Mouse (Mus musculus): ENCODE results near the gene Cdh6. TPM values are rescaled to one million over a fixed set of nuclear protein-coding genes. Genes with fewer than 3 reads are reported as not detected.
A peak's percentile ranks its signal among the peaks of the same experiment; 100 is the strongest.

Gene Cdh6
- total RNA-seq, 2 experiments from 2014 or later: 21.3 to 25.3 TPM

- H3K4me3 ChIP-seq: no peak overlapping the region
- no peak overlapping the region for H3K27ac ChIP-seq
- no peak for TF ChIP-seq CTCF (IDR thresholded peaks at IDR 0.05)
- no peak for DNase-seq (ENCODE audit: extremely low spot score in 1 of 2, low spot score in 2 of 2)
- intact Hi-C loops (cut with DNase I): loop anchor here (5.0 kb wide), 2 partner anchors 674 to 1234 kb away; no protein-coding TSS in a partner anchor
Observed at GRCm38 (mm10) chr15:13183661-13184060, 10.2 kb upstream of the Cdh6 start.

GRCm38 (mm10) chr15:13181430-13181829 is 8.0 kb upstream of the Cdh6 start:
- DNase-seq (ENCODE audit: extremely low spot score in 1 of 2, low spot score in 2 of 2): no peak
- Histone ChIP-seq H3K4me3 (no peak overlapping the region), H3K27ac (no peak overlapping the region)
- TF ChIP-seq CTCF (IDR thresholded peaks at IDR 0.05): no peak
- intact Hi-C loops (cut with DNase I): loop anchor here (5.0 kb wide), 2 partner anchors 676 to 1236 kb away; no protein-coding TSS in a partner anchor

DNA sequence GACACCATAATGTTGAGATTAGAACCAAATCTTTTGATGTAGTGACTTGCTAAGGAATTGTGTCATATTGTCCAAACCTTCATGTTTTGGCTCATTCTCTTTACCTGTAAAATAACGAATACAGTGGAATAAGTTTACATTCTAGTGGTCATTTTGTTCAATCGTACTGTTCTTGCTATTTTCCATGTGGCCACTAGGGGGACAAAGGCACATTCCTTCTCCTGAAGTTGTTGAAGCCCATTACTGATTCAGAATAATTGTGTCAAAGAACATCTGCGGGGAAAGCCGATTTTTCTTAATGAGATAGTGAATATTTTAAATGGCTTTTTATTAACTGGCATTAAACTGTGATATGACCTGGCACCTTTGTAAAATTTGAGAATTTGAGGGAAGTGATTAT is 7.5 kb upstream of the Cdh6 start:
- intact Hi-C loops (cut with DNase I): loop anchor here (5.0 kb wide), 2 partner anchors 676 to 1236 kb away; no protein-coding TSS in a partner anchor
- TF ChIP-seq CTCF (IDR thresholded peaks at IDR 0.05): peak; percentile 95
- Histone ChIP-seq H3K27ac (no peak overlapping the region), H3K4me3 (no peak overlapping the region)
- DNase-seq (ENCODE audit: extremely low spot score in 1 of 2, low spot score in 2 of 2): no peak

- intact Hi-C loops (cut with DNase I): no loop called here
- Histone ChIP-seq H3K4me3 (no peak overlapping the region), H3K27ac (no peak overlapping the region)
- no peak for DNase-seq (ENCODE audit: extremely low spot score in 1 of 2, low spot score in 2 of 2)
- peak; percentile 34 for TF ChIP-seq CTCF (IDR thresholded peaks at IDR 0.05)
Observed at GRCm38 (mm10) chr15:13175978-13176377, 2.5 kb upstream of the Cdh6 start.

DNA sequence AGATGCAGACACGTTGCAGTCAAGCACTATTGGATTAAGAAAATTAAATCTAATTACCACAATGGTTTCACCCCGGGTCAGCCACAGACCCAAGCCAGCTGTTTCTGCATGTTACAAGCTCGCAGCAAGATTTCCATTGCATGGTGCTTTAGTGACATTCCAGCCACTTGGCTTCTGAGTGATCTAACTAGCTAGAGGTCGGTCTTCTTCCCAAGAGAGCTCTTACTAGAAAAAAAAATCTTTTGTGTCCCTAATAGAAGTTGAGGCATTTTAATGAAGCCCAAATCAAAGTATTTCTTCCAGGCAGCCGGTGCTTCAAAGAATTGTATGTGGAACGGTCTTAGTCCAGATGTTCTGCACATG is 1.1 kb upstream of the Cdh6 start:
- peak overlapping the region; percentile 82; the same call in 1 of the 2 replicates for H3K4me3 ChIP-seq
- intact Hi-C loops (cut with DNase I): no loop called here
- H3K27ac ChIP-seq: no peak overlapping the region

GRCm38 (mm10) chr15:13173840-13174617 is 554 bp upstream of the Cdh6 start:
- Histone ChIP-seq H3K4me3 (peak overlapping the region; percentile 82), H3K27ac (peak overlapping the region; percentile 94)
- DNase-seq (ENCODE audit: extremely low spot score in 1 of 2, low spot score in 2 of 2): no peak
- no peak for TF ChIP-seq CTCF (IDR thresholded peaks at IDR 0.05)
- intact Hi-C loops (cut with DNase I): loop anchor here (2.0 kb wide), 2 partner anchors 35 to 83 kb away; no protein-coding TSS in a partner anchor

More for the DNA sequence above, 1.1 kb upstream of the Cdh6 start:
- no peak for TF ChIP-seq CTCF (IDR thresholded peaks at IDR 0.05)
- no peak for DNase-seq (ENCODE audit: extremely low spot score in 1 of 2, low spot score in 2 of 2)

DNA sequence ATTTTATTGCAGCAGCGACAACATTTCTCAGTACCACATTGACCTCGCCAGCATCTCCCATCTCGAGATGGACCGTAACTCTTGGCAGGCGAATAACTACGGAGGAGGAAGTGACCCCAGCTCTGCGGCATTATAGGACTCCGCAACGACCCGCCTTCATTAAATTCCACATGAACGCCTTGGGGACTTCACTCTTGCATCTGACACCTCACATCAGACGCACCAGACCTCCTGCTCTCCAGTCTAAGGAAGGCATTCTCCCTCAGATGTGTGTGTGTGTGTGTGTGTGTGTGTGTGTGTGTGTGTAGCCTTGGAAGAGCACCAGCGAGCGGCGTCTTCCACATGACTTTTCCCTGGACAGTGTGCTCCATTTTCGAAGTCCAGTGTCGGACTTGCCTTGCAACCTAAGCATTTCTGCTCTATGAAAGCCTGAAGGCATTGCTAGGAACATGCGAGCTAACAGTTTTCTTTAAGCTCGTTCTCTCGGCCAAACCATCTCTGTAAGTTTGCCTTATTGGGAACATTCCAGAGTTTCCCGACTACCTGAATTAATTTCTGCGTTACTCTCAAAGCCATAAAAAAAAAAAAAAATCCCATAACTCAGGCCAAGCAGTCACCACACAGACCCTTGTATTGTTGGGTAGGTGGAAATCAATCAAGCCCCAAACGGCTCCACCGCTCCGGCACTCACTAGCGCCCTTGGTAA is 957 bp downstream of the Cdh6 start:
- Histone ChIP-seq H3K4me3 (peak overlapping the region; percentile 82), H3K27ac (peak overlapping the region; percentile 94)
- DNase-seq (ENCODE audit: extremely low spot score in 1 of 2, low spot score in 2 of 2): peak; percentile 15 to 29
- no peak for TF ChIP-seq CTCF (IDR thresholded peaks at IDR 0.05)
- intact Hi-C loops (cut with DNase I): loop anchor here (2.0 kb wide), 2 partner anchors 34 to 82 kb away; no protein-coding TSS in a partner anchor

DNA sequence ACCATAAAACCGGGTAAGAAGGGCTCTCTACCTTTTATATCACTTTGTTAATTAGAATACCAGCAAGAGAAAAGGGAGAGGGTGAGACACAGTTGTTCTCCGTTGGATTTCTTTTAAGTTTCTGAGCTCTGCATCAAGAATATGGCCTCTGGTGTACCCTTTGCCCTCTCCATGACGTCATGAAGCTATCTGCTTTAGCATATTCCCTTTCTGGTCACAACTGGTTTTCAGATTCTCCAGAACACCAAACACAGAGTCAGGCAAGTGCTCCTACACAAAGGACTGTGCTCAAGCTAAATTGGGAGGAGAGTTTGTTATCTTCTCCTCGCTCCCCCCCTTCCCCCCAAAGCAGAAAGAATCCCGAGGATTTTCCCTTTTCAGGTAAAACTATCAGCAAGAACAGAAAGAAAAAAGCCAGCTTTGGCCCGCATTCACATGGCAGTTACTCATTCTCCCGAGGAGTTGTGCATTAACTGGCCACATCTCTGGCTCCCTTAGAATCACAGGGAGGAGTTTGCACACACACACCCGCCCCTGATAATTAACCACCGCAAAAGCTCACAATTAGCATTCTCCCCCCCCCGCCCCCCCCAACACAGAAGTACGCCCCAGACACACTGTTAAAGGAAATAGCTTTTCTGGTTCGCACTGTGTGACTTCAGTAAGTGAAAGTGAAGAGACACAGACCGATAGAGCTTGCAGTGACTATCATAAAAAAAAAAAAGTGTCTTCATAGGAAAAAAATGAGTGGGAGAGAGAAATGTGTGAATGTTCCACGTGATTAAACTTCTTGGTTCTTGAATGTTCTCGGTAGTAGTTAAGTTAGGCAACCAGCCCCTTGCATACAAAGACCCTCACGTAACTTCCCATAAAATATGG is 1.8 kb downstream of the Cdh6 start:
- no peak for DNase-seq (ENCODE audit: extremely low spot score in 1 of 2, low spot score in 2 of 2)
- intact Hi-C loops (cut with DNase I): loop anchor here (2.0 kb wide), 2 partner anchors 33 to 81 kb away; no protein-coding TSS in a partner anchor
- peak overlapping the region; percentile 69; the same call in 1 of the 2 replicates for H3K27ac ChIP-seq
- H3K4me3 ChIP-seq: peak overlapping the region; percentile 82
- TF ChIP-seq CTCF (IDR thresholded peaks at IDR 0.05): no peak

DNA sequence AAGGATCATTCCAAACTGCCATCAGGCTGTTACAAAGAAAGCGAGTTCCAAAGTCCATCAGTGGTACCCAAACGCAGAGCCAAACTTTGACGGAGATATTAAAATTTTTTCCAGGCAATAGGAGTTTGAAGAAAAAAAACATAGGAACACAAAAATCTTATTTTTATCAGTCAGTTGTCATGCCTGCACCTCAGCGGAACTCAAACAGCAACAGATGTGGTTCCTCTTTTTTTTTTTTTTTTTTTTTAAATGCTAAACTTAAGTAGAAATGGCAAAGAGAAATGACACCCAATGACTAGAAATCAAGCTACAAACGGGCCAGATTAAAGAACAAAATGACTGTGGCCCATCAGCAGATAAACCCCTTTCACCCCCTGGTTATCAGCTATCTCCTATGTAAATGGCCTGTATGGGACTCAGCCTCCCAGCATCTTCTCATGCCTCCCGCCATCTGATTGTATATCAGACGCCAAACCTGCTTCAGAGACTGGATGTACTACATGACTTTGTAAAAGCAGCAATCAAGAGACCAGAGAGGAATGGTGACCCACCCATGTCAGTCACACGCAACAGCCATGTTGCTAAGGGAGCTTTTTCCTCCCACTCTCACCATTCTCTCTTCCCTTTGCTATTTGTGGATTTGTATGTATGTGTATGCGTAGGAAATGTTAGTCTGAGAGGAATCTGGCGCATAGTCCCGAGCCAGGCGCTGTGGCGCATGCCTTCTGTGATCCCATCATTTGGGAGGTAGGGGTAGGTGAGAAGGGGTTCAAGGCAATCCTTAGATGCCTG is 8.2 kb downstream of the Cdh6 start:
- intact Hi-C loops (cut with DNase I): no loop called here
- no peak for DNase-seq (ENCODE audit: extremely low spot score in 1 of 2, low spot score in 2 of 2)
- no peak for TF ChIP-seq CTCF (IDR thresholded peaks at IDR 0.05)
- H3K27ac ChIP-seq: no peak overlapping the region
- no peak overlapping the region for H3K4me3 ChIP-seq

DNA sequence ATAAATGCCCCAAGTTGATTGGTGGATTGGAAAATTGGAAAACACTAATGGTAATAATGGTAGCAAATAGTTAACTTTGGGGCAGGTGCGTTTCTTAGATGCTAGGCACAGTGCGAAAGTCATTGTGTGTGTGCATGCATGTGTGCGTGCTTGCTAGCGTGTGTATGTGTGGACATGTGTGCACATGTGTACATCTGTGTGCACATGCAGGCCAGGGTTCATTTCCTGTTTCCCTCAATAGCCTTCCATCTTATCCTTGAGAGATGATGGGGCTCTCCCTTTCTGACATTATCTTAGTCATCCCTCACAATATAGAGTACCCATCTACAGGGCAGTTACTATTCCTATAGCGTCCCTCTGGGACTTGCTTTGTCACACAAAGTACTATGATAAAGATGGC is 17.7 kb downstream of the Cdh6 start:
- no peak for DNase-seq (ENCODE audit: extremely low spot score in 1 of 2, low spot score in 2 of 2)
- intact Hi-C loops (cut with DNase I): no loop called here
- no peak overlapping the region for H3K4me3 ChIP-seq
- no peak overlapping the region for H3K27ac ChIP-seq
- no peak for TF ChIP-seq CTCF (IDR thresholded peaks at IDR 0.05)

- TF ChIP-seq CTCF (IDR thresholded peaks at IDR 0.05): no peak
- no peak for DNase-seq (ENCODE audit: extremely low spot score in 1 of 2, low spot score in 2 of 2)
- intact Hi-C loops (cut with DNase I): no loop called here
- Histone ChIP-seq H3K27ac (no peak overlapping the region), H3K4me3 (no peak overlapping the region)
Observed at GRCm38 (mm10) chr15:13155418-13155817, 18.1 kb downstream of the Cdh6 start.

All from left cerebral cortex, adult 2 months (tissue).